Mouse (Mus musculus): ENCODE data around the gene Fam20b. TPM values are rescaled to one million over a fixed set of nuclear protein-coding genes. Genes with fewer than 3 reads are reported as not detected.

Fam20b gene
- polyA plus RNA-seq, 1 experiment from 2014 or later: 53.2 TPM

DNA sequence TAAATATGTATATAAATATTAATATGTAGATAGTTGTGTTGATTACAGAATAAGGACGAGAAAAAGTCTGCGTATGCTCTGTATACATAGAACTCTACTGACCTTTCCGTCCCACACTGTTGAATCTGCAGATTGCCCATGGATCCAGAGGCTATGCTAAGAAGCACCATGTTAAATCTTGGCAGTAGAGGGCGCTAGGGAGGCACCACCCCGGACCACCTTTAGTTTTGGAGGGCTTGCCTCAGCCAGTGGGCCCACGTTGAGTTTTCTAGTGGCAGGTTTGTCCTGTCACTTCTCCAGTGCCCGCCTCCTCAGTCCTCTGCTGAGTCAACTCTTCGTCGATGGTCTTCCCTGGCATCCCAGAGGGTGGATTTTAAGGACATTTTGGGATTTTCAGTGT, 11.9 kb upstream of the Fam20b start:
- CTCF ChIA-PET: interaction anchor here (1.4 kb wide), 1 partner anchor 349 kb away, joined by 4 read pairs; no protein-coding TSS in a partner anchor
- H3K27me3 ChIP-seq: no peaks in the 10 kb centered on the region
- POLR2A ChIA-PET: no interaction called here
- peak; percentile 63 for TF ChIP-seq CTCF (IDR thresholded peaks at IDR 0.05)
- DNase-seq (ENCODE audit: low read depth, low spot score) (no peak), ATAC-seq (no peak)
- in situ Hi-C loops (cut with MboI; ENCODE audit: low pct_unique_long_range_greater_than_20kb): no loop called here

DNA sequence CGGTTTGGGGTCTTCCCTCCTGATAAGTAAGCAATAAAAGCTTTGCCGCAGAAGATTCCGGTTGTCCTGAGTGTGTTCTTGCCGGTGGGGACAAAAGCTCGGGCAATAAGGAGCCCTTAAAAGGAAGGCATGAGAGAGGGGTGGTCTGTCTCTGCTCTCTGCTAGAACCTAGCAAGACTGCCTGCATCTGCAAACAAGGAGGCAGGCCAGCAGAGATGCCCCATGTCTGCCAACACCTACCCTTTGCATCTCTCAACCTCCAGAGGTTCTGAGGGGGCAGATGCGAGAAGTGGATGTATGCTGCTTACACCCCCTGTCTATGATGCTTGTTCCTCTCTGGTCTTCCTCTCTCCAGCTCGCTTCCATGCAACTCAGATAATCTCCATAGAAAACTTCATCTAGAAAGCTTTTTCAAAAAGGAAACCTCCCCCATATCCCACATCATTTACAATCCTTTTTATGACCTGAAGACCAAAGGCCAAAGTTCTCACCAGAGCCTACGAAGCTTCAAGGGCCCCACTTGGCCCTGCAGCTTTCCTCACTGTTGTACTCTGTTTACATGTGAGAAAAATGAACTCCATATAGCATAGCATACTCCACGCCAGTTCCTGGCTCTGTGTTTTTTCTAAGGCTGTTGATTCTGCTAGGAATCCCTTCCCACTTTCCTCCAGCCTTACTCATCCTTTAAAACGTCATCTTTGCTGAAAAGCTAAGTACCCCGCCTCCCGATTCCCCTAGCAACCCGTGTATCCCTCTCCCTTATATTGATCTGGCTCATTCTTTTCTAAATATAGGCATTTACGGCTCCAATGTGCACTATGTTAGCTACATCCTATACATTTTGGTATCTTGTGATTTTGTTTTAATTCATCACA, 8.6 kb upstream of the Fam20b start:
- ChIA-PET POLR2A (no interaction called here), CTCF (interaction anchor here (1.0 to 1.1 kb wide), 2 partner anchors 8 to 9 kb away, joined by 3 read pairs; partner anchors contain the start of gene Fam20b)
- ATAC-seq (no peak), DNase-seq (ENCODE audit: low read depth, low spot score) (no peak)
- H3K27me3 ChIP-seq: peaks cover 6% of the 10 kb centered on the region
- in situ Hi-C loops (cut with MboI; ENCODE audit: low pct_unique_long_range_greater_than_20kb): no loop called here
- TF ChIP-seq CTCF (IDR thresholded peaks at IDR 0.05): no peak

DNA sequence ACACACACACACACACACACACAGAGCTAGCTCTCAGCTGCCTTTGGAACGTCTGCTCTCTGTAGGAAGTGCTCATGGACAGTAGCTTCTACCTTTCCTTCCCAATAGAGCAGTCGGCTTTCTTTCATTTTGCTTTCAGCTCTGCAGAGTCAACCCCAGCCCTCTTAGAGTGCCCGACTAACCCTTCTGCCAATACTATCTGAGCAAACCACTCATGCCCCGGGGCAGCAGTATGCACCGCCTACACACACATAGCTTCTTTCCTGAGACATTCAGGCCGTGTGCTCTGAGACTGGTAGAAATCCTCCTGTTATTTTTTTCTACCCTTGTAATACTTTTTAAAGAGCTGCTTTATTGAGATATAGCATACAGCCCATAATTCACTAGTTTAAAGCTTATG, 3.2 kb upstream of the Fam20b start:
- H3K27me3 ChIP-seq: peaks cover 6% of the 10 kb centered on the region
- in situ Hi-C loops (cut with MboI; ENCODE audit: low pct_unique_long_range_greater_than_20kb): no loop called here
- CTCF ChIA-PET: interaction anchor here (1.3 kb wide), 1 partner anchor 20 kb away, joined by 4 read pairs; no protein-coding TSS in a partner anchor
- POLR2A ChIA-PET: interaction anchor here (0.6 kb wide), 1 partner anchor 684 kb away, joined by 3 read pairs; no protein-coding TSS in a partner anchor
- no peak for TF ChIP-seq CTCF (IDR thresholded peaks at IDR 0.05)
- no peak for DNase-seq (ENCODE audit: low read depth, low spot score)
- no peak for ATAC-seq

DNA sequence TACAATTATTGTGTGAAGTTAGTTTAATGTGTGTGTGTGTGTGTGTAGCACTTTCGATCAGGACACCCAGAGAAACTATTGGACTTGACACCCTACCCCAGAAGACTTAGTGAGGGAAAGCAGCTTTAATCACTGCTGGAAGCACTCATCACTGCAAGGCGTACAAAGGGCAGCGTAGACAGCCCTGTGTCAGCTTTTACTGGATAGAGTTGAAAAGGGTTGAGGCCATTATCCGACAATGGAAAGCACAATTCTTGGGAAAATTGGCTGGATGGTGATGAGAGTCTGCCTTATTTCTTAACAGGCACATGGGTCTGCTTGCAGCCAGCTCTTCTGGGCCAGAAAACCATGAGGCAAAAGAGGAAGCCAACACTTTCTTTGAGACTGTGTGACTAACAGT, 1.2 kb upstream of the Fam20b start:
- peaks cover 6% of the 10 kb centered on the region for H3K27me3 ChIP-seq
- no peak for TF ChIP-seq CTCF (IDR thresholded peaks at IDR 0.05)
- ATAC-seq (no peak), DNase-seq (ENCODE audit: low read depth, low spot score) (no peak)
- CTCF ChIA-PET: interaction anchor here (1.5 kb wide), 1 partner anchor 21 kb away, joined by 4 read pairs; no protein-coding TSS in a partner anchor
- in situ Hi-C loops (cut with MboI; ENCODE audit: low pct_unique_long_range_greater_than_20kb): no loop called here
- POLR2A ChIA-PET: interaction anchor here (0.6 to 1.0 kb wide), 2 partner anchors 79 to 683 kb away, joined by 4 to 7 read pairs; no protein-coding TSS in a partner anchor

DNA sequence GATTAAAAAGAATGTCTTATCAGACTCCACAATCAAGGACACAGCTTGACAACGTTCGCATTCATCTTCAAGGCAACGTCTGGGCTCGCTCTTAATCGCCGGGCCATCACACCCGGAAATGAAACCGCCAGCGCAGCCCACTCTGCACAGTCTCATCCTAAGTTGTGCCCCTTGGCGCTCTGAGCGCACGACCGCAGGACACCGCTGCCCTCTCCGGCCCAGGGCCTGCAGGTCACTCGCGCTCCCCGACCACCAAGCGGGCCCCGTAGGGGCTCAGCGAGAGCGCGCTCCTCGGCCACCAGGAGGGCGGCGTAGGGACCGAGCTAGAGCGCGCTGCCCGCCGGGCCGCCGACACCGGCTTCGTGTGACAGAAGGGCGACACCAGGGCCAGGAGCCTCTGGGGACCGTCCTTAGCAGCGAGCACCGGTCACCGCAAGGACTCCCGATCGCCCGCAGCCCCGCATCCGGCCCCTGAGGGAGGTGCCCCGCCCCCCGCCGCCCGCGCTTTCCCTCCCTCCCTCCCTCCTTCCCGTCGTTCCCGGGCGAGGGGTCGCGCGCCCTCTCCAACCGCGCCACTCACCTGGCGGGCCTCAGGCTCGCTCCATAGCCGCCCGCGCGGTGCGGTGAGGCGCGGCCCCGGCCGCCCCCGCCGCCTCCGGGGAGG, 468 bp downstream of the Fam20b start:
- peak; percentile 40 for ATAC-seq
- DNase-seq (ENCODE audit: low read depth, low spot score): no peak
- no peak for TF ChIP-seq CTCF (IDR thresholded peaks at IDR 0.05)
- in situ Hi-C loops (cut with MboI; ENCODE audit: low pct_unique_long_range_greater_than_20kb): no loop called here
- no peaks in the 10 kb centered on the region for H3K27me3 ChIP-seq
- CTCF ChIA-PET: interaction anchor here (0.8 to 1.5 kb wide), 2 partner anchors 10 to 23 kb away, joined by 3 to 4 read pairs; no protein-coding TSS in a partner anchor
- POLR2A ChIA-PET: interaction anchor here (0.6 kb wide), 1 partner anchor 415 kb away, joined by 5 read pairs; no protein-coding TSS in a partner anchor

DNA sequence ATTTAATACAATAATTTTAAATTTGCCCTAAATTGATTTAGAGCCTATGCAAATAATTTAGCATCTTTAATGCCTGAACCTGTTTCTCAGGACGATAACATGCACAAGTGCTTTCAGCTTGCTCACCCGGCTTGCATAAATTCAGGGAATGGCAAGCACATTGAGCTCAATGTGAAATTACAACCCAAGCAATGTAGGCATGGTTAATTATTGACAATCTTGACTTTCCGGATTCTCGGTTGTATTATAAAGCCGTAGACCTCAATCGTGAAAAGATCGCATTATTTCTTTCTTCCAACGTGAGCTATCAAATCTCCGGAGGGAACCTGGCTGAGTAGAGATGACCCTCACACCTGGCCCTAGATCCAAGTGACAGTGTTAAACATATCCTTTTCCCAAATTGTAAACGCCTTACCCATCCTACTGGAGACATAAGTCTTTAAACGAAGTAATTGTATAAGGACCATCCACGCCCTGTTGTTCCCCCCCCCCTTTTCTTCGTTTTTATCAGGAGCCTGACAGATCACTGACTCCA, 1.1 kb downstream of the Fam20b start:
- ChIA-PET CTCF (interaction anchor here (0.7 kb wide), 1 partner anchor 12 kb away, joined by 3 read pairs; no protein-coding TSS in a partner anchor), POLR2A (interaction anchor here (0.5 to 0.6 kb wide), 2 partner anchors 163 to 416 kb away, joined by 3 to 5 read pairs; no protein-coding TSS in a partner anchor)
- no peaks in the 10 kb centered on the region for H3K27me3 ChIP-seq
- ATAC-seq (no peak), DNase-seq (ENCODE audit: low read depth, low spot score) (no peak)
- TF ChIP-seq CTCF (IDR thresholded peaks at IDR 0.05): no peak
- in situ Hi-C loops (cut with MboI; ENCODE audit: low pct_unique_long_range_greater_than_20kb): no loop called here

DNA sequence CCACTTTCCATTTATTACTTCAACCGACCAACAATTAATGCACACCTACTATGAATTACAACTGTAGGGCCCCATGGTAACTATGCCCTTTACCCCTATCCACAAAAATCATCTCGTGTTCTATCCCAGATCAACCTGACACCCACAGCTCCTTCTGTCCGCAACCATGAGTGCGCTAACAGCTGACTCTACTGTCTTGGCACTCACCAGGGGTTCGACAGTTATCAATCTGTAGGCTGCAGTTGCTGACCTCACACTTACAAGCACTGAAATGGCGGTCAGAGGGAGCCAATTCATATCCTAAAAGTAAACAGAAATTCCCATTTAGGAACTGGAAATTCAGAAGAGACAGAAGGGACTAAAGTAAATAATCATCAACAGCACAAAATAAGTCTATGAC, 2.2 kb downstream of the Fam20b start:
- DNase-seq (ENCODE audit: low read depth, low spot score): no peak
- ChIA-PET POLR2A (no interaction called here), CTCF (no interaction called here)
- ATAC-seq: no peak
- H3K27me3 ChIP-seq: no peaks in the 10 kb centered on the region
- TF ChIP-seq CTCF (IDR thresholded peaks at IDR 0.05): no peak
- in situ Hi-C loops (cut with MboI; ENCODE audit: low pct_unique_long_range_greater_than_20kb): no loop called here

DNA sequence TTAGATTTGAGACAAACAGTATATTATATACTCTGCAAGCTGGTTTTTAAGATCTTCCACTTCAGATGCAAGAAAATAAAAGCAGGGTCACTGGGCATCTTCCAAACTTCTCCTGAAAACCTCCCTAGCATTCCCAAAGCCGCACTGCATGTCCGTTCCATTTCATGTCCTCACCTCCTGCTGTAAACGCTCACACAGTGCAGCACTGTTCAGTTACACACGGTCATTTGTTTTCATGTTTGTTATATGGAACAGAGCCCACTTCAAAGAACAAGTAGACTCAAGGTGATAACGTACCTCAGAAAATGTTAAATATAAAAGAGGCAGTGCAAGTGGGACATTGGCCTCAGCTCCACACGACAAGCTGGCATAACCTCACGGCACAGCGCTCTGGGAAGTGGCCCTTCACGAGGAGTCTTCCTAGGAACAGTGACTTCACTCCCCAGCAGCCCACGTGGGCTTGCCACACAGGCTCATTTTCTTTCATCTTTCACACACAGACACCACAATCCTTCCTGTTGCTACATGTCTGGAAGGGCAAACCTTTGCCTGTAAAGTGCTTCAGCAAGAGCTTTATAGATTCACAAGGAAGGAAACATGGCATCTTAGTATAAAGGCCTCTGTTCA, 8.3 kb downstream of the Fam20b start:
- CTCF ChIA-PET: no interaction called here
- in situ Hi-C loops (cut with MboI; ENCODE audit: low pct_unique_long_range_greater_than_20kb): no loop called here
- no peaks in the 10 kb centered on the region for H3K27me3 ChIP-seq
- TF ChIP-seq CTCF (IDR thresholded peaks at IDR 0.05): no peak
- no peak for ATAC-seq
- DNase-seq (ENCODE audit: low read depth, low spot score): no peak
- POLR2A ChIA-PET: no interaction called here

DNA sequence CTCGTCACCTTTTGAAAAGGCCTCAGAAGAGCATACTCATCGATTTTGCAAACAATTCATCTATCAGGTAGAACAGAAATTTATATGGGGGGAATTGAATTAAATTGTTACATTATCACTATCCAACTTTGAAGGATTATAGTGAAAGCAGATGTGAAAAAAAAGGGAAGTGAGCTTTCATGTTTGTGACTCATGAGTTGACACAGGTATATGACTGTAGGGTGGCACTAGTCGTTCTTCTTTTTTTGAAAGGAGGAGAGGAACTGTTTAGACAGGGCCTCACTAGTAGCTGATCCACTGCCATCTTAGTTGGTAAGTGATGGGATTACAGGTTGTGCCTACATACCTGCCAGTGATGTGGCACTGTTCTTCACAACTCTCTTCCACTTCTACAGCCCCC, 10.2 kb downstream of the Fam20b start:
- in situ Hi-C loops (cut with MboI; ENCODE audit: low pct_unique_long_range_greater_than_20kb): no loop called here
- TF ChIP-seq CTCF (IDR thresholded peaks at IDR 0.05): no peak
- DNase-seq (ENCODE audit: low read depth, low spot score) (no peak), ATAC-seq (no peak)
- no peaks in the 10 kb centered on the region for H3K27me3 ChIP-seq
- ChIA-PET POLR2A (no interaction called here), CTCF (no interaction called here)

DNA sequence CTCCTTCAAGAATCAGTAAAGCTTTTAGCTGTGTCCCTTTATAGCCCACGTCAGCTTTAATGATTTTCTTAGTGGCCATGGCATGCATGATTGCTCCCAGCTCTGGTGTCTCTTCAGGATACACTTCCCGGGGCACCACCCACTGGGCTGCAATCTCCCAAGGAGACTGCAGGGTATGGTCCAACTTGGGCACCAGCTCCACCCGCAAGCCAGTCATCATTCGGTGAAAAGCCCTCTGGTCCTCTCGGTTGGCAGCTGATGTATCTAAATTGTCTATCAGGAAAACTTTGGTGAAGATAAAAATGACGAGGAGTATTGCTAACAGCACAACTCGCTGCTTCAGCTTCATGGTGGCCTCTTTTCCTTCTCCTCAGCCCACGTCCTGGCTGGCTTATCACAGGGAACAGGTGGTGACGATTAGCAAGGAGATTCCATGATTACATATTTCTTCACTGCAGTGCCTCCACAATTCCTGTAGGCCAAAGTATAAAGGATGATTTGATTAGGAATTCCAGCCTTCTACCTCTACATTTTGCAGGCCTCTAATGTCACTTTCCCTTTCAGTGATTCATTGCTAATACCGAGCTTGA, 13.1 kb downstream of the Fam20b start:
- ChIA-PET POLR2A (no interaction called here), CTCF (interaction anchor here (1.2 kb wide), 1 partner anchor 12 kb away, joined by 3 read pairs; no protein-coding TSS in a partner anchor)
- no peak for TF ChIP-seq CTCF (IDR thresholded peaks at IDR 0.05)
- DNase-seq (ENCODE audit: low read depth, low spot score) (no peak), ATAC-seq (no peak)
- H3K27me3 ChIP-seq: no peaks in the 10 kb centered on the region
- in situ Hi-C loops (cut with MboI; ENCODE audit: low pct_unique_long_range_greater_than_20kb): no loop called here

All from Patski (cell line).